Mouse (Mus musculus) C2C12 (cell line): ENCODE results near the gene Capn5. TPM values are rescaled to one million over a fixed set of nuclear protein-coding genes. Genes with fewer than 3 reads are reported as not detected.

Experiments used
- H3K27me3 ChIP-seq: one replicate; pipeline ENCODE4 v1.6.1; 2011; ENCODE audit not compliant: control insufficient read depth, insufficient read depth, insufficient read length
- H3K36me3 ChIP-seq: one replicate; pipeline ENCODE4 v1.6.1; 2011; ENCODE audit not compliant: control insufficient read depth, insufficient read depth
- H3K4me3 ChIP-seq: one replicate; pipeline ENCODE4 v1.5.1; 2011; ENCODE audit warnings: mild to moderate bottlenecking, control low read depth; ENCODE audit not compliant: poor library complexity, insufficient read depth, severe bottlenecking
- H3K79me2 ChIP-seq: one replicate; pipeline ENCODE4 v1.6.1; 2011; ENCODE audit not compliant: control insufficient read depth, insufficient read depth
- H3K79me3 ChIP-seq: one replicate; pipeline ENCODE4 v1.6.1; 2011; ENCODE audit warnings: low read depth, control low read depth
- H3ac ChIP-seq: one replicate; pipeline ENCODE3; 2011; ENCODE audit warnings: low read depth; ENCODE audit not compliant: control insufficient read depth, insufficient read length
- CEBPB ChIP-seq: IDR thresholded peaks from one replicate; pipeline ENCODE4 v1.6.1; 2011; ENCODE audit warnings: low read depth, mild to moderate bottlenecking, control low read depth, moderate library complexity
- CTCF ChIP-seq: IDR thresholded peaks from one replicate; pipeline ENCODE4 v1.5.1; 2011; ENCODE audit not compliant: control insufficient read depth, insufficient read depth, insufficient read length
- FOSL1 ChIP-seq: IDR thresholded peaks from one replicate; pipeline ENCODE4 v1.8.0; 2011; ENCODE audit warnings: mild to moderate bottlenecking, low read length; ENCODE audit not compliant: poor library complexity, insufficient read depth, severe bottlenecking
- MAX ChIP-seq: IDR thresholded peaks from one replicate; pipeline ENCODE4 v1.6.1; 2011; ENCODE audit warnings: mild to moderate bottlenecking, control low read depth
- MYOD1 ChIP-seq: IDR thresholded peaks from one replicate; pipeline ENCODE4 v1.6.1; 2011; ENCODE audit warnings: low read depth; ENCODE audit not compliant: control insufficient read depth, insufficient read length
- MYOG ChIP-seq: IDR thresholded peaks from one replicate; pipeline ENCODE4 v1.6.1; 2011; ENCODE audit not compliant: control insufficient read depth, insufficient read length; ENCODE audit errors: extremely low read depth
- USF1 ChIP-seq: IDR thresholded peaks from one replicate; pipeline ENCODE4 v1.6.1; 2011; ENCODE audit warnings: low read depth, mild to moderate bottlenecking, control low read depth, moderate library complexity
- polyA plus RNA-seq: library from polyadenylated mRNA; unstranded; fragments of >200 nt; fragmentation: generic; extraction: Trizol; gene quantifications from one replicate; pipeline ENCODE4 v1.2.1, GENCODE M21; 2012; ENCODE audit warnings: missing spikeins

The Capn5 gene
- polyA plus RNA-seq, 1 experiment, result 2.5 TPM

DNA sequence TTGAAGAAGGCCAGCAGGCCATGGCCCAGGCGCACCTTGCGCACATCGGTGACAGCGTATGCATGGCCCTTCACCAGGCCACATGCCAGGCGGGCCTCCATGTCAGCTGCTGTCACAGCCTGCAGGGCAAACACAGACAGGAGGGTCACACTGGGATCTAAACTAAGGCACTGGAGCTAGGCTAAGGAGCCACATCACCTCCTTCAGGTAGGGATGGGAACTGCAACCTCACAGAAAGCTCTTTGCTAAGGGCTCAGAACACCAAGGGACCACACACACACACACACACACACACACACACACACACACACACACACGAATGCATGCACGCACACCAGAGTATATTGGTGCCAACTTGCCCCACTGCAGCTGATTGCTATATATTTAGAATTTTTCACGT lies 46.3 kb downstream of the Capn5 start:
- no peak for TF ChIP-seq MYOG
- no peak for TF ChIP-seq USF1
- no peak for TF ChIP-seq MYOD1
- no peak for TF ChIP-seq CTCF
- TF ChIP-seq MAX, result no peak
- TF ChIP-seq CEBPB, result no peak
- no peak for TF ChIP-seq FOSL1
- Histone ChIP-seq H3ac (no peak overlapping the region), H3K79me3 (no peaks in the 10 kb centered on the region), H3K36me3 (no peaks in the 10 kb centered on the region), H3K4me3 (no peak overlapping the region), H3K27me3 (peaks cover 39% of the 10 kb centered on the region), H3K79me2 (no peaks in the 10 kb centered on the region)

DNA sequence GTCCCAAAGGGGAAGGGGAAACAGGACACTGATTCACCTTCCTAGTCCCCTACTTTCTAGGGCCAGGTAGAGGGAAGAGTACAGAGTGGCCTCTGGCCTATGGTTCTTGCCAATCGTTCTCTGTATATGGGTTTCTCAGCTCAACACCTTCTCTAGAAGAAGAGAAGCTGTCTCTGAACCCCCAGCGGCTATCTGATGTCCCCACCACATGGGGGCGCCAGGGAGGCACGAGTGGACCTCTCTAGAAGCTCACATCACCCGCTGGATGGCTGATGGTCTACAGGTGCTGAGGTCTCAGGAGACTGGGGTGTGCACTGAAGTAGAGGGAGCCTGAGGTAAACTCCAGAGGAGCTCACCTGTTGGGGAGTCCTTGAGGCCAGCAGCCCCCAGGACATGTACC lies 52.6 kb downstream of the Capn5 start:
- Histone ChIP-seq H3K79me3 (no peaks in the 10 kb centered on the region), H3K36me3 (no peaks in the 10 kb centered on the region), H3ac (no peak overlapping the region), H3K27me3 (peaks cover 30% of the 10 kb centered on the region), H3K4me3 (no peak overlapping the region), H3K79me2 (no peaks in the 10 kb centered on the region)
- TF ChIP-seq USF1 (no peak), FOSL1 (no peak), MYOG (no peak)

DNA sequence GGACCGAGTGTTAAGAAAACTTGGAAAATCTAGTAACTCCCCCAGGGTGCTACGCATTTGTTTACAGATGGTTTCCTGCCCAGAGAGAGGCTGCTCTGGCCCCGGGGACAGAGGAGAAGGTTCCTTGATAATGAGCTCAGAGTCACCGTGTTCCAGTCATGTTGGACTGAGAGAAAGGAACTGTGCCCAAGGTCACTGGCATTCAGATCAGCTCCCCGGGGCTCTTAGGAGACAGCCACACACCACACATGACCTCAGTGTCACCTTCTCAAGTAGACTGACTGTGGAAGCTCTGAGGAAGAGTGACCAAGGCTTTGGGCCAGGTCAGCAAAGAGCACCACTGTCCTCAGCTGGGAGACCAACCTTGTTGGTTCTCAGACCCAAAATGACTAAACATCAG lies 53.4 kb downstream of the Capn5 start:
- TF ChIP-seq CTCF (no peak), USF1 (no peak), MAX (no peak), FOSL1 (no peak), CEBPB (no peak), MYOD1 (no peak), MYOG (no peak)

DNA sequence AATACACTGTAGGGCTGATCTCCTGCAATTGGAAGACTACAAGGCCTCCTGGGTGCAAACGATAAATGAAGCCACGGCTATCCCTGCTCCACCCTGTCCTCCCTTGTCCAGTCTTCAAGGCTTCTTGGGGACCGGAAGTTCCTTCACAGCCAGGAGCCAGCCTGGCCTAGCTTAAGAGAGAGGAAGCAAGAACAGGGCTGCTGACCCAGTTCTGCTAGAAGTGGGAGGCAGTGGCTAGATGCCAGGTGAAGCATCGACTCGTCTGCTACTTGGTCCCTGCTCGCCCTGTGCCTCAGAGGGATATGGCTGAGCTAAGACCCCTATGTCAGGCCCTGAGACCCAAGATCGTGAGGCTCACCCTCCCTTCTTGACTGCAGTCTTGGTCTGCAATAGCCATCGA lies 56.4 kb downstream of the Capn5 start:
- no peak overlapping the region for H3K4me3 ChIP-seq
- H3K79me2 ChIP-seq, result no peaks in the 10 kb centered on the region
- H3K79me3 ChIP-seq, result no peaks in the 10 kb centered on the region
- TF ChIP-seq MYOG, result no peak
- no peak for TF ChIP-seq CEBPB
- no peak for TF ChIP-seq CTCF
- TF ChIP-seq USF1, result no peak
- no peak for TF ChIP-seq MYOD1
- TF ChIP-seq MAX, result no peak
- no peak for TF ChIP-seq FOSL1
- H3K27me3 ChIP-seq, result peaks cover 10% of the 10 kb centered on the region
- no peaks in the 10 kb centered on the region for H3K36me3 ChIP-seq
- H3ac ChIP-seq, result no peak overlapping the region

More for the DNA sequence above, 53.4 kb downstream of the Capn5 start:
- H3K79me3 ChIP-seq, result no peaks in the 10 kb centered on the region
- H3K27me3 ChIP-seq, result peaks cover 24% of the 10 kb centered on the region
- no peak overlapping the region for H3K4me3 ChIP-seq
- H3ac ChIP-seq, result no peak overlapping the region
- no peaks in the 10 kb centered on the region for H3K36me3 ChIP-seq
- H3K79me2 ChIP-seq, result no peaks in the 10 kb centered on the region

DNA sequence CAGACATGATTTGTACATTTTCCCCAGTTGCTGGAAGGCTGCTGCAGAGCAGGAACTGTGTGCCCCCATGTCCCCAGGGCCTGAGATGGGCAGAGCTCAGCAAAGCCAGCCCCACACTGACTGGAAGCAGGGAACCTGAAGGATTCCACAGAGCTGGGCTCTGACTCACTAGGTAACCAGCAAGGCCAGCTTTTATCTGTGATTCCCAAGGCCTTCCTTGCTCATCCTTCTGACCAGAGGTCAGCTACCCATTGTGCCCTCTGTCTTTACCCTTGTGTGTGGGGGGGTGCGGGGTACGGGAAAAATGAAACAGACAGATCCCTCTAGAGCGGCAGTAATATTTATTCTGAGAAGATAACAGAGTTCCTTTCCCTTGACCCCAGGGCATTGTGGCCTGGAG lies 56.8 kb downstream of the Capn5 start:
- H3K36me3 ChIP-seq, result no peaks in the 10 kb centered on the region

DNA sequence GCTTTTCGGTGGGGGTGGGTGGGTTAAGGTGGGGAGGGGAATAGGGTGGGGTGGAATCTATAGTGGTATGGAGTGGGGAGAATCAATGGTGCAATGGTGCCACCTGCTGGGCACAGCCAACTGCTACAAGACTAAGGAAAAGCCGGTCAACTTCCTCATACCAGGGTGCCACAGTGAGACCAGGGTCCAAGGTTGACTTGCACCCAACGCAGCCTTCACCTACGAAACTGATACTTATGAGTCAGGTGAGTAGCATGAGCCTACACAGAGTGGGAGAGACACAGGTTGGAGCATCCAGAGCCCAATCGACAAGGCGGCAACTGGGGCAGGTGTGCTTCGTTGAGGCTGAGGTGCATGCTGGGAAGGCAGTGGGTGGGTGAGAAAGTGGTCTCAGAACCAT lies 57.7 kb downstream of the Capn5 start:
- Histone ChIP-seq H3K79me2 (no peaks in the 10 kb centered on the region), H3K4me3 (no peak overlapping the region), H3ac (no peak overlapping the region), H3K79me3 (no peaks in the 10 kb centered on the region), H3K27me3 (peaks cover 9% of the 10 kb centered on the region), H3K36me3 (no peaks in the 10 kb centered on the region)
- TF ChIP-seq FOSL1 (no peak), CTCF (peak; percentile 50)

More for the DNA sequence above, 56.8 kb downstream of the Capn5 start:
- Histone ChIP-seq H3ac (no peak overlapping the region), H3K79me2 (no peaks in the 10 kb centered on the region), H3K4me3 (no peak overlapping the region), H3K79me3 (no peaks in the 10 kb centered on the region), H3K27me3 (peaks cover 10% of the 10 kb centered on the region)
- TF ChIP-seq MYOG, result no peak
- TF ChIP-seq FOSL1, result no peak
- no peak for TF ChIP-seq MAX
- TF ChIP-seq CEBPB, result no peak
- no peak for TF ChIP-seq USF1
- TF ChIP-seq MYOD1, result no peak
- TF ChIP-seq CTCF, result no peak
